Mouse (Mus musculus): ENCODE results near the gene Rsf1. TPM values are rescaled to one million over a fixed set of nuclear protein-coding genes. Genes with fewer than 3 reads are reported as not detected.

Gene Rsf1
- total and polyA plus RNA-seq, 3 experiments = 1.5 to 15.7 (median 14.6) TPM

- Histone ChIP-seq H3K27ac (no peak overlapping the region), H3K9ac (ENCODE audit: low read depth, low read length) (no peak overlapping the region), H3K79me2 (replicated peaks; ENCODE audit: control insufficient read depth, insufficient read depth, low read length) (no peaks in the 10 kb centered on the region), H3K36me3 (ENCODE audit: control insufficient read depth, insufficient read depth, low read length) (peaks cover 3% of the 10 kb centered on the region), H3K4me1 (ENCODE audit: control insufficient read depth, insufficient read depth, low read length) (no peaks in the 10 kb centered on the region), H3K27me3 (ENCODE audit: control insufficient read depth, insufficient read depth, low read length) (no peaks in the 10 kb centered on the region), H3K4me3 (no peak overlapping the region)
- TF ChIP-seq EP300 (IDR thresholded peaks at IDR 0.05; ENCODE audit: insufficient read depth, low read depth, low read length) = no peak
- no peak for TF ChIP-seq POLR2A (IDR thresholded peaks at IDR 0.05; ENCODE audit: insufficient read depth, low read depth, low read length)
- TF ChIP-seq CTCF (IDR thresholded peaks at IDR 0.05) = peak; percentile 32
- 86% methylated on average over 6 of the region's 6 CpGs for WGBS
- DNase-seq = no peak
- intact Hi-C loops (cut with DNase I) = no loop called here
Measured at GRCm38 (mm10) chr7:97656144-97656543, 76.5 kb downstream of the Rsf1 start.

- H3K27me3 ChIP-seq (ENCODE audit: control insufficient read depth, insufficient read depth, low read length) = no peaks in the 10 kb centered on the region
- H3K9ac ChIP-seq (ENCODE audit: low read depth, low read length) = no peak overlapping the region
- no peaks in the 10 kb centered on the region for H3K4me1 ChIP-seq (ENCODE audit: control insufficient read depth, insufficient read depth, low read length)
- TF ChIP-seq CTCF (IDR thresholded peaks at IDR 0.05) = no peak
- TF ChIP-seq POLR2A (IDR thresholded peaks at IDR 0.05; ENCODE audit: insufficient read depth, low read depth, low read length) = no peak
- TF ChIP-seq EP300 (IDR thresholded peaks at IDR 0.05; ENCODE audit: insufficient read depth, low read depth, low read length) = no peak
- H3K4me3 ChIP-seq = no peak overlapping the region
- H3K79me2 ChIP-seq (replicated peaks; ENCODE audit: control insufficient read depth, insufficient read depth, low read length) = no peaks in the 10 kb centered on the region
- H3K27ac ChIP-seq = no peak overlapping the region
- intact Hi-C loops (cut with DNase I) = no loop called here
- 77% methylated on average over 4 of the region's 4 CpGs for WGBS
- no peak for DNase-seq
- H3K36me3 ChIP-seq (ENCODE audit: control insufficient read depth, insufficient read depth, low read length) = peaks cover 6% of the 10 kb centered on the region
Measured at GRCm38 (mm10) chr7:97661634-97662033, 81.9 kb downstream of the Rsf1 start.

- H3K36me3 ChIP-seq (ENCODE audit: control insufficient read depth, insufficient read depth, low read length) = no peaks in the 10 kb centered on the region
Measured at GRCm38 (mm10) chr7:97679239-97679638, 99.5 kb downstream of the Rsf1 start.

GRCm38 (mm10) chr7:97687831-97688230 lies 108.1 kb downstream of the Rsf1 start:
- no peak overlapping the region for H3K4me3 ChIP-seq
- intact Hi-C loops (cut with DNase I) = no loop called here
- H3K36me3 ChIP-seq (ENCODE audit: control insufficient read depth, insufficient read depth, low read length) = peaks cover 3% of the 10 kb centered on the region; the same call in 1 of the 2 replicates
- H3K4me1 ChIP-seq (ENCODE audit: control insufficient read depth, insufficient read depth, low read length) = no peaks in the 10 kb centered on the region
- no peak overlapping the region for H3K27ac ChIP-seq
- no peak overlapping the region for H3K9ac ChIP-seq (ENCODE audit: low read depth, low read length)
- WGBS = 83% methylated on average over 2 of the region's 2 CpGs
- no peaks in the 10 kb centered on the region for H3K79me2 ChIP-seq (replicated peaks; ENCODE audit: control insufficient read depth, insufficient read depth, low read length)
- no peak for DNase-seq
- H3K27me3 ChIP-seq (ENCODE audit: control insufficient read depth, insufficient read depth, low read length) = no peaks in the 10 kb centered on the region
- no peak for TF ChIP-seq POLR2A (IDR thresholded peaks at IDR 0.05; ENCODE audit: insufficient read depth, low read depth, low read length)

More at GRCm38 (mm10) chr7:97679239-97679638, 99.5 kb downstream of the Rsf1 start:
- 18% methylated on average over 1 of the region's 1 CpGs for WGBS
- intact Hi-C loops (cut with DNase I) = loop anchor here (2.0 to 5.0 kb wide), 2 partner anchors 102 to 254 kb away; partner anchors contain the start of genes Aamdc and Rsf1
- DNase-seq = no peak
- Histone ChIP-seq H3K79me2 (replicated peaks; ENCODE audit: control insufficient read depth, insufficient read depth, low read length) (no peaks in the 10 kb centered on the region), H3K9ac (ENCODE audit: low read depth, low read length) (no peak overlapping the region), H3K4me3 (no peak overlapping the region), H3K27ac (no peak overlapping the region), H3K4me1 (ENCODE audit: control insufficient read depth, insufficient read depth, low read length) (no peaks in the 10 kb centered on the region), H3K27me3 (ENCODE audit: control insufficient read depth, insufficient read depth, low read length) (no peaks in the 10 kb centered on the region)
- TF ChIP-seq EP300 (IDR thresholded peaks at IDR 0.05; ENCODE audit: insufficient read depth, low read depth, low read length) (no peak), CTCF (IDR thresholded peaks at IDR 0.05) (peak; percentile 83), POLR2A (IDR thresholded peaks at IDR 0.05; ENCODE audit: insufficient read depth, low read depth, low read length) (no peak)

DNA sequence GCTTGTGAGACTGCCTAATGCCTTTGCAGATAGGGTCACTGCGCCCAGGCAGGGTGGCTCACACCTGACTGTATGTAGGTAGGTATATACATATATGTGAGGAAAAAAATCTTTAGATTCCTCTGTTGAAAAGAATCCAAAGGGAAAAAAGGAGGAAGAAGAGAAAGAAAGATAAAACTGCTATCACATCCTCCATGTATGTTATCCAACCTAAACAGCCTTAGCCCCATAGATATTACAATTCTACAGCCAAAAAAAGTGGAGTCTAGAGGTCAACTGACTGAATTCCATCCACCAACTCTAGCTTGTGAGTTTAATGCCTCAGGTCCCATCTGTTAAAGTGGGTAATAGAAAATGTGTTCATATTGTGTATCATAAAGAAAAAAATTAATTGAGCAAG lies 115.8 kb downstream of the Rsf1 start:
- 98% methylated on average over 1 of the region's 1 CpGs for WGBS
- Histone ChIP-seq H3K79me2 (replicated peaks; ENCODE audit: control insufficient read depth, insufficient read depth, low read length) (0 out of 2 replicates have a peak, but pooled peaks cover 1% of the 10 kb centered on the region), H3K4me3 (no peak overlapping the region), H3K27ac (no peak overlapping the region), H3K4me1 (ENCODE audit: control insufficient read depth, insufficient read depth, low read length) (peaks cover 3% of the 10 kb centered on the region), H3K27me3 (ENCODE audit: control insufficient read depth, insufficient read depth, low read length) (no peaks in the 10 kb centered on the region), H3K9ac (ENCODE audit: low read depth, low read length) (no peak overlapping the region), H3K36me3 (ENCODE audit: control insufficient read depth, insufficient read depth, low read length) (peaks cover 2% of the 10 kb centered on the region; the same call in 1 of the 2 replicates)
- TF ChIP-seq POLR2A (IDR thresholded peaks at IDR 0.05; ENCODE audit: insufficient read depth, low read depth, low read length) (no peak), EP300 (IDR thresholded peaks at IDR 0.05; ENCODE audit: insufficient read depth, low read depth, low read length) (no peak), CTCF (IDR thresholded peaks at IDR 0.05) (no peak)
- intact Hi-C loops (cut with DNase I) = no loop called here
- DNase-seq = no peak

- peak overlapping the region; percentile 78 for H3K27ac ChIP-seq
- TF ChIP-seq POLR2A (IDR thresholded peaks at IDR 0.05; ENCODE audit: insufficient read depth, low read depth, low read length) = no peak
- no peak for DNase-seq
- peaks cover 3% of the 10 kb centered on the region for H3K4me1 ChIP-seq (ENCODE audit: control insufficient read depth, insufficient read depth, low read length)
- intact Hi-C loops (cut with DNase I) = loop anchor here (1.0 kb wide), 1 partner anchor 215 kb away; no protein-coding TSS in a partner anchor
- H3K4me3 ChIP-seq = peak overlapping the region; percentile 99
- WGBS = 31% methylated on average over 19 of the region's 19 CpGs
- no peaks in the 10 kb centered on the region for H3K27me3 ChIP-seq (ENCODE audit: control insufficient read depth, insufficient read depth, low read length)
- H3K36me3 ChIP-seq (ENCODE audit: control insufficient read depth, insufficient read depth, low read length) = peaks cover 2% of the 10 kb centered on the region; the same call in 1 of the 2 replicates
- peak overlapping the region; percentile 44 for H3K9ac ChIP-seq (ENCODE audit: low read depth, low read length)
- H3K79me2 ChIP-seq (replicated peaks; ENCODE audit: control insufficient read depth, insufficient read depth, low read length) = 0 out of 2 replicates have a peak, but pooled peaks cover 1% of the 10 kb centered on the region
Measured at GRCm38 (mm10) chr7:97696133-97696505, 116.4 kb downstream of the Rsf1 start.

All from heart, adult 2 months (tissue).